Mouse (Mus musculus): ENCODE measurements around the gene Rem1. TPM values are rescaled to one million over a fixed set of nuclear protein-coding genes. Genes with fewer than 3 reads are reported as not detected.

The Rem1 gene
- total RNA-seq, 1 experiment = 0.18 TPM

- H3K36me3 ChIP-seq (ENCODE audit: control insufficient read depth, insufficient read depth, low read length, poor library complexity, severe bottlenecking) = peaks cover 53% of the 10 kb centered on the region
Observed at GRCm38 (mm10) chr2:152675252-152675791, 48.6 kb downstream of the Rem1 start.

GRCm38 (mm10) chr2:152678302-152678701, 51.6 kb downstream of the Rem1 start:
- no peak for DNase-seq (ENCODE audit: low read depth, low spot score)
- TF ChIP-seq MAFK (IDR thresholded peaks at IDR 0.05; ENCODE audit: insufficient read depth, low read depth, low read length) (no peak), HCFC1 (IDR thresholded peaks at IDR 0.05; ENCODE audit: borderline replicate concordance, insufficient read depth, low read length) (no peak), ZNF384 (IDR thresholded peaks at IDR 0.05; ENCODE audit: low read depth, low read length) (no peak), CHD2 (IDR thresholded peaks at IDR 0.05; ENCODE audit: low read depth, low read length) (no peak), ZC3H11A (IDR thresholded peaks at IDR 0.05; ENCODE audit: borderline replicate concordance, low read depth, low read length) (no peak)
- no peaks in the 10 kb centered on the region for H3K9me3 ChIP-seq (ENCODE audit: control insufficient read depth, insufficient read depth, low read depth, low read length)
- H3K4me3 ChIP-seq (ENCODE audit: insufficient read depth in 1 of 2, low read depth in 1 of 2, low read length in 2 of 2, poor library complexity in 1 of 2, severe bottlenecking in 1 of 2) = no peak overlapping the region
- in situ Hi-C loops (cut with MboI; ENCODE audit: low sequenced_read_pairs in 2 of 2, unreplicated experiment in 2 of 2) = no loop called here
- H3K36me3 ChIP-seq (ENCODE audit: control insufficient read depth, insufficient read depth, low read length, poor library complexity, severe bottlenecking) = peaks cover 60% of the 10 kb centered on the region
- no peak overlapping the region for H3K27ac ChIP-seq (ENCODE audit: insufficient read depth, low read depth, low read length, poor library complexity, severe bottlenecking)
- peaks cover 0 to 2% of the 10 kb centered on the region in 2 experiments; a peak in 1 of 4 replicates for H3K4me1 ChIP-seq (ENCODE audit: control insufficient read depth in 2 of 2, insufficient read depth in 2 of 2, low read length in 2 of 2, poor library complexity in 1 of 2)
- no peak overlapping the region for H3K9ac ChIP-seq (ENCODE audit: insufficient read depth, low read depth, low read length, poor library complexity, severe bottlenecking)

More at GRCm38 (mm10) chr2:152675252-152675791, 48.6 kb downstream of the Rem1 start:
- no peak overlapping the region for H3K27ac ChIP-seq (ENCODE audit: insufficient read depth, low read depth, low read length, poor library complexity, severe bottlenecking)
- DNase-seq (ENCODE audit: low read depth, low spot score) = no peak
- H3K4me3 ChIP-seq (ENCODE audit: insufficient read depth in 1 of 2, low read depth in 1 of 2, low read length in 2 of 2, poor library complexity in 1 of 2, severe bottlenecking in 1 of 2) = no peak overlapping the region
- H3K4me1 ChIP-seq (ENCODE audit: control insufficient read depth in 2 of 2, insufficient read depth in 2 of 2, low read length in 2 of 2, poor library complexity in 1 of 2) = peaks cover under 1 to 24% of the 10 kb centered on the region in 2 experiments; a peak in 2 of 4 replicates
- H3K9me3 ChIP-seq (ENCODE audit: control insufficient read depth, insufficient read depth, low read depth, low read length) = no peaks in the 10 kb centered on the region
- in situ Hi-C loops (cut with MboI; ENCODE audit: low sequenced_read_pairs in 2 of 2, unreplicated experiment in 2 of 2) = no loop called here
- TF ChIP-seq MAFK (IDR thresholded peaks at IDR 0.05; ENCODE audit: insufficient read depth, low read depth, low read length) = no peak
- TF ChIP-seq ZC3H11A (IDR thresholded peaks at IDR 0.05; ENCODE audit: borderline replicate concordance, low read depth, low read length) = no peak
- TF ChIP-seq ZNF384 (IDR thresholded peaks at IDR 0.05; ENCODE audit: low read depth, low read length) = no peak
- TF ChIP-seq HCFC1 (IDR thresholded peaks at IDR 0.05; ENCODE audit: borderline replicate concordance, insufficient read depth, low read length) = no peak
- TF ChIP-seq CHD2 (IDR thresholded peaks at IDR 0.05; ENCODE audit: low read depth, low read length) = no peak
- H3K9ac ChIP-seq (ENCODE audit: insufficient read depth, low read depth, low read length, poor library complexity, severe bottlenecking) = no peak overlapping the region

GRCm38 (mm10) chr2:152678925-152679324, 52.2 kb downstream of the Rem1 start:
- H3K4me1 ChIP-seq (ENCODE audit: control insufficient read depth in 2 of 2, insufficient read depth in 2 of 2, low read length in 2 of 2, poor library complexity in 1 of 2) = peaks cover 0 to 2% of the 10 kb centered on the region in 2 experiments; a peak in 1 of 4 replicates
- peaks cover 64% of the 10 kb centered on the region for H3K36me3 ChIP-seq (ENCODE audit: control insufficient read depth, insufficient read depth, low read length, poor library complexity, severe bottlenecking)
- no peaks in the 10 kb centered on the region for H3K9me3 ChIP-seq (ENCODE audit: control insufficient read depth, insufficient read depth, low read depth, low read length)
- TF ChIP-seq ZNF384 (IDR thresholded peaks at IDR 0.05; ENCODE audit: low read depth, low read length) (no peak), MAFK (IDR thresholded peaks at IDR 0.05; ENCODE audit: insufficient read depth, low read depth, low read length) (no peak)
- H3K9ac ChIP-seq (ENCODE audit: insufficient read depth, low read depth, low read length, poor library complexity, severe bottlenecking) = no peak overlapping the region
- H3K27ac ChIP-seq (ENCODE audit: insufficient read depth, low read depth, low read length, poor library complexity, severe bottlenecking) = no peak overlapping the region
- no peak for DNase-seq (ENCODE audit: low read depth, low spot score)
- no peak overlapping the region for H3K4me3 ChIP-seq (ENCODE audit: insufficient read depth in 1 of 2, low read depth in 1 of 2, low read length in 2 of 2, poor library complexity in 1 of 2, severe bottlenecking in 1 of 2)
- in situ Hi-C loops (cut with MboI; ENCODE audit: low sequenced_read_pairs in 2 of 2, unreplicated experiment in 2 of 2) = no loop called here

GRCm38 (mm10) chr2:152679701-152680355, 53.1 kb downstream of the Rem1 start:
- Histone ChIP-seq H3K9me3 (ENCODE audit: control insufficient read depth, insufficient read depth, low read depth, low read length) (no peaks in the 10 kb centered on the region), H3K4me3 (ENCODE audit: insufficient read depth in 1 of 2, low read depth in 1 of 2, low read length in 2 of 2, poor library complexity in 1 of 2, severe bottlenecking in 1 of 2) (no peak overlapping the region), H3K27ac (ENCODE audit: insufficient read depth, low read depth, low read length, poor library complexity, severe bottlenecking) (no peak overlapping the region), H3K9ac (ENCODE audit: insufficient read depth, low read depth, low read length, poor library complexity, severe bottlenecking) (no peak overlapping the region), H3K36me3 (ENCODE audit: control insufficient read depth, insufficient read depth, low read length, poor library complexity, severe bottlenecking) (peaks cover 66% of the 10 kb centered on the region), H3K4me1 (ENCODE audit: control insufficient read depth in 2 of 2, insufficient read depth in 2 of 2, low read length in 2 of 2, poor library complexity in 1 of 2) (no peaks in the 10 kb centered on the region)
- in situ Hi-C loops (cut with MboI; ENCODE audit: low sequenced_read_pairs in 2 of 2, unreplicated experiment in 2 of 2) = loop anchor here in 1 of 2 experiments (10.0 kb wide), 1 partner anchor 155 kb away; the partner anchor contains the start of gene Bcl2l1
- DNase-seq (ENCODE audit: low read depth, low spot score) = no peak
- TF ChIP-seq HCFC1 (IDR thresholded peaks at IDR 0.05; ENCODE audit: borderline replicate concordance, insufficient read depth, low read length) (no peak), CHD2 (IDR thresholded peaks at IDR 0.05; ENCODE audit: low read depth, low read length) (no peak), ZNF384 (IDR thresholded peaks at IDR 0.05; ENCODE audit: low read depth, low read length) (no peak), MAFK (IDR thresholded peaks at IDR 0.05; ENCODE audit: insufficient read depth, low read depth, low read length) (no peak), ZC3H11A (IDR thresholded peaks at IDR 0.05; ENCODE audit: borderline replicate concordance, low read depth, low read length) (no peak)
